12 mouse cellular contexts compared by ENCODE assay signal in genomic region chr6:30635361-30635862, GRCm38 (mm10). TPM values are rescaled to one million over a fixed set of nuclear protein-coding genes. Genes with fewer than 3 reads are reported as not detected.
DNase-seq lines count a peak whose midpoint lies in the region; ATAC-seq lines count a peak whose summit lies in the region.
"Had no signal": no experiment of that assay in that cellular context is flagged by ENCODE, and none has a peak within 500 bp of the region (broad histone marks: within the 10 kb centered on the region; RNA-seq: fewer than 3 reads in every experiment).

No protein-coding gene starts in this region.

- peaks cover 38% of the 10 kb centered on the region for H3K4me1 ChIP-seq in heart, embryonic 13.5 days
- peaks cover 21% of the 10 kb centered on the region for H3K4me1 ChIP-seq in lung, embryonic 16.5 days (replicated peaks; ENCODE audit: control insufficient read depth, insufficient read depth, low read length)
- H3K4me1 ChIP-seq in embryonic facial prominence, embryonic 10.5 days = peaks cover 51% of the 10 kb centered on the region
- peaks cover 40% of the 10 kb centered on the region for H3K4me1 ChIP-seq in limb, embryonic 15.5 days

- no peaks in the 10 kb centered on the region for H3K36me3 ChIP-seq in heart, embryonic 13.5 days
- no peaks in the 10 kb centered on the region for H3K36me3 ChIP-seq in lung, embryonic 16.5 days (ENCODE audit: control insufficient read depth, insufficient read depth, low read length)
- no peaks in the 10 kb centered on the region for H3K36me3 ChIP-seq in embryonic facial prominence, embryonic 10.5 days (replicated peaks)
- H3K36me3 ChIP-seq in limb, embryonic 15.5 days = no peaks in the 10 kb centered on the region

- intact Hi-C loops in heart, postnatal 14 days (cut with DNase I) = no loop called here

- no peak for DNase-seq in heart, postnatal 14 days
- DNase-seq in lung, postnatal 10 days = no peak
- peak; percentile 34 for DNase-seq in embryonic facial prominence, embryonic 10.5 days (ENCODE audit: low spot score)
- DNase-seq in ovary, adult 18-20 months (ENCODE audit: low spot score) = no peak
- no peak for DNase-seq in right cerebral cortex, postnatal 25 days
- DNase-seq: cerebellum, adult 9-10 months had no signal

- no peaks in the 10 kb centered on the region for H3K27me3 ChIP-seq in heart, embryonic 13.5 days (replicated peaks)
- no peaks in the 10 kb centered on the region for H3K27me3 ChIP-seq in lung, embryonic 16.5 days (ENCODE audit: control insufficient read depth, insufficient read depth, low read depth, low read length)
- no peaks in the 10 kb centered on the region for H3K27me3 ChIP-seq in embryonic facial prominence, embryonic 10.5 days (replicated peaks; ENCODE audit: low read depth, poor library complexity, severe bottlenecking)
- no peaks in the 10 kb centered on the region for H3K27me3 ChIP-seq in limb, embryonic 15.5 days

- no peak for ATAC-seq in heart, embryonic 13.5 days (ENCODE audit: extremely low read depth, insufficient number of reproducible peaks, low FRiP score, low TSS enrichment)
- peak; percentile 70 for ATAC-seq in lung, embryonic 16.5 days (ENCODE audit: low read depth)
- no peak for ATAC-seq in limb, embryonic 15.5 days (ENCODE audit: insufficient number of reproducible peaks, low FRiP score, low TSS enrichment, low read depth)
- ATAC-seq: forebrain, embryonic 16.5 days had no signal

- no peak overlapping the region for H3K4me3 ChIP-seq in heart, embryonic 13.5 days
- H3K4me3 ChIP-seq in lung, embryonic 16.5 days (ENCODE audit: low read length) = no peak overlapping the region
- H3K4me3 ChIP-seq in embryonic facial prominence, embryonic 10.5 days = no peak overlapping the region
- H3K4me3 ChIP-seq in limb, embryonic 15.5 days = no peak overlapping the region

- H3K9ac ChIP-seq in heart, embryonic 13.5 days = peak overlapping the region; percentile 50
- 0 out of 2 replicates have a peak overlapping the region, but pooled peaks have one; percentile 5 for H3K9ac ChIP-seq in lung, embryonic 16.5 days (ENCODE audit: low read length)
- no peak overlapping the region for H3K9ac ChIP-seq in limb, embryonic 15.5 days

- 20% methylated on average over 8 of the region's 8 CpGs for WGBS in heart, embryonic 13.5 days
- 14% methylated on average over 8 of the region's 8 CpGs for WGBS in lung, embryonic 16.5 days
- 26% methylated on average over 8 of the region's 8 CpGs for WGBS in embryonic facial prominence, embryonic 10.5 days
- WGBS in limb, embryonic 15.5 days = 21% methylated on average over 8 of the region's 8 CpGs

- H3K4me2 ChIP-seq in heart, embryonic 13.5 days = no peak overlapping the region
- no peak overlapping the region for H3K4me2 ChIP-seq in lung, embryonic 16.5 days (ENCODE audit: low read depth, low read length)
- H3K4me2 ChIP-seq in limb, embryonic 15.5 days = no peak overlapping the region

- peak overlapping the region; percentile 76 for H3K27ac ChIP-seq in heart, embryonic 13.5 days (replicated peaks)
- H3K27ac ChIP-seq in lung, embryonic 16.5 days (ENCODE audit: low read length) = peak overlapping the region; percentile 36
- H3K27ac ChIP-seq in embryonic facial prominence, embryonic 10.5 days (replicated peaks) = peak overlapping the region; percentile 91
- H3K27ac ChIP-seq in limb, embryonic 15.5 days = peak overlapping the region; percentile 90

- H3K9me3 ChIP-seq in heart, embryonic 13.5 days = no peaks in the 10 kb centered on the region
- no peaks in the 10 kb centered on the region for H3K9me3 ChIP-seq in lung, embryonic 16.5 days (ENCODE audit: control insufficient read depth, low read length)
- H3K9me3 ChIP-seq in embryonic facial prominence, embryonic 10.5 days = peaks cover 9% of the 10 kb centered on the region; the same call in 1 of the 2 replicates
- no peaks in the 10 kb centered on the region for H3K9me3 ChIP-seq in limb, embryonic 15.5 days

RNA-seq across cellular contexts. Expression of gene Cpa1, which starts 3.6 kb away (rescaled TPM):
- 2.1 and 3.9 TPM in 2 replicates for polyA plus RNA-seq in heart, embryonic 13.5 days (2015; fragmentation: Nextera tagmentation; extraction: Ambion mirVana)
- total RNA-seq in heart, postnatal 14 days (2021) = 1 to 10 TPM; 1.0 to 2.4 TPM
- polyA plus RNA-seq in lung, embryonic 16.5 days (2015; fragmentation: Nextera tagmentation; extraction: Ambion mirVana) = 5.4 and 5.7 TPM in 2 replicates
- 0.26 and 0.34 TPM in 2 replicates for polyA plus RNA-seq in embryonic facial prominence, embryonic 10.5 days (2016; fragmentation: Nextera tagmentation; extraction: Ambion mirVana)
- 1.7 and 1.9 TPM in 2 replicates for polyA plus RNA-seq in limb, embryonic 15.5 days (2015; fragmentation: Nextera tagmentation; extraction: Ambion mirVana)
- total RNA-seq: granulocyte monocyte progenitor cell, adult 5-6 weeks; left cerebral cortex, postnatal 14 days had no signal

RNA-seq across cellular contexts. Expression of gene Cpa5, which starts 24.6 kb away (rescaled TPM):
- 0.90 and 0.97 TPM in 2 replicates for polyA plus RNA-seq in heart, embryonic 13.5 days (2015; fragmentation: Nextera tagmentation; extraction: Ambion mirVana)
- total RNA-seq in heart, postnatal 14 days (2021) = not detected
- polyA plus RNA-seq in lung, embryonic 16.5 days (2015; fragmentation: Nextera tagmentation; extraction: Ambion mirVana) = 0.33 TPM in 1 of 2 replicates, not detected in the other
- polyA plus RNA-seq in embryonic facial prominence, embryonic 10.5 days (2016; fragmentation: Nextera tagmentation; extraction: Ambion mirVana) = 0.36 and 0.41 TPM in 2 replicates
- 0.27 and 0.83 TPM in 2 replicates for polyA plus RNA-seq in limb, embryonic 15.5 days (2015; fragmentation: Nextera tagmentation; extraction: Ambion mirVana)
- total RNA-seq: granulocyte monocyte progenitor cell, adult 5-6 weeks; left cerebral cortex, postnatal 14 days had no signal
- polyA plus RNA-seq: forebrain, embryonic 16.5 days had no signal

RNA-seq across cellular contexts. Expression of gene Cep41, which starts 58.1 kb away (rescaled TPM):
- polyA plus RNA-seq in heart, embryonic 13.5 days (2015; fragmentation: Nextera tagmentation; extraction: Ambion mirVana) = 11.0 and 12.2 TPM in 2 replicates
- 1 to 10 TPM; 2.9 to 3.1 TPM for total RNA-seq in heart, postnatal 14 days (2021)
- 15.6 and 16.0 TPM in 2 replicates for polyA plus RNA-seq in lung, embryonic 16.5 days (2015; fragmentation: Nextera tagmentation; extraction: Ambion mirVana)
- polyA plus RNA-seq in embryonic facial prominence, embryonic 10.5 days (2016; fragmentation: Nextera tagmentation; extraction: Ambion mirVana) = 17.7 and 17.9 TPM in 2 replicates
- polyA plus RNA-seq in limb, embryonic 15.5 days (2015; fragmentation: Nextera tagmentation; extraction: Ambion mirVana) = 28.6 and 46.4 TPM in 2 replicates

Comparison
In these comparisons a context has a peak if more than half of its experiments do, and no peak if none do; other contexts are left out.
1. H3K27ac ChIP-seq: peak in every context shown above with its lines; median percentile 91 in embryonic facial prominence, embryonic 10.5 days; 90 in limb, embryonic 15.5 days; 76 in heart, embryonic 13.5 days; 36 in lung, embryonic 16.5 days.